Comparison of ENCODE assay signal across 10 mouse cellular contexts in genomic region chr5:111835737-111836667, GRCm38 (mm10).
A peak's percentile ranks its signal among the peaks of the same experiment; 100 is the strongest.
DNase-seq lines count a peak whose midpoint lies in the region; ATAC-seq lines count a peak whose summit lies in the region.
"Had no signal": no experiment of that assay in that cellular context is flagged by ENCODE, and none has a peak within 500 bp of the region (broad histone marks: within the 10 kb centered on the region; RNA-seq: fewer than 3 reads in every experiment).

No protein-coding gene starts in this region.

- no peaks in the 10 kb centered on the region for H3K9me3 ChIP-seq in hindbrain, embryonic 12.5 days (replicated peaks)
- H3K9me3 ChIP-seq in neural tube, embryonic 14.5 days (ENCODE audit: control insufficient read depth, low read length): no peaks in the 10 kb centered on the region
- no peaks in the 10 kb centered on the region for H3K9me3 ChIP-seq in heart, embryonic 12.5 days (replicated peaks)

- no peak overlapping the region for H3K9ac ChIP-seq in hindbrain, embryonic 12.5 days
- H3K9ac ChIP-seq in neural tube, embryonic 14.5 days (replicated peaks; ENCODE audit: low read depth, low read length): no peak overlapping the region
- H3K9ac ChIP-seq in heart, embryonic 12.5 days: no peak overlapping the region

- 39% methylated on average over 17 of the region's 17 CpGs for WGBS in hindbrain, embryonic 12.5 days
- 43% methylated on average over 17 of the region's 17 CpGs for WGBS in neural tube, embryonic 14.5 days
- WGBS in heart, embryonic 12.5 days: 34% methylated on average over 17 of the region's 17 CpGs

- H3K4me3 ChIP-seq in hindbrain, embryonic 12.5 days: no peak overlapping the region
- no peak overlapping the region for H3K4me3 ChIP-seq in neural tube, embryonic 14.5 days (ENCODE audit: low read depth, low read length)
- H3K4me3 ChIP-seq in heart, embryonic 12.5 days: no peak overlapping the region

- H3K27ac ChIP-seq in hindbrain, embryonic 12.5 days: peak overlapping the region; percentile 76
- H3K27ac ChIP-seq in neural tube, embryonic 14.5 days (ENCODE audit: low read depth, low read length): no peak overlapping the region
- no peak overlapping the region for H3K27ac ChIP-seq in heart, embryonic 12.5 days (ENCODE audit: poor library complexity, severe bottlenecking)

- peaks cover 25% of the 10 kb centered on the region for H3K4me1 ChIP-seq in hindbrain, embryonic 12.5 days
- peaks cover 10% of the 10 kb centered on the region for H3K4me1 ChIP-seq in neural tube, embryonic 14.5 days (ENCODE audit: control insufficient read depth, insufficient read depth, low read length)
- H3K4me1 ChIP-seq in heart, embryonic 12.5 days (replicated peaks): peaks cover 5% of the 10 kb centered on the region; the same call in 1 of the 2 replicates

- 0 out of 2 replicates have a peak overlapping the region, but pooled peaks have one; percentile 13 for H3K4me2 ChIP-seq in hindbrain, embryonic 12.5 days (replicated peaks)
- peak overlapping the region; percentile 2; the same call in 1 of the 2 replicates for H3K4me2 ChIP-seq in neural tube, embryonic 14.5 days (ENCODE audit: low read depth, low read length)
- H3K4me2 ChIP-seq in heart, embryonic 12.5 days: no peak overlapping the region

- peaks cover 5% of the 10 kb centered on the region; the same call in 1 of the 2 replicates for H3K27me3 ChIP-seq in hindbrain, embryonic 12.5 days
- H3K27me3 ChIP-seq in neural tube, embryonic 14.5 days (ENCODE audit: control insufficient read depth, insufficient read depth, low read length): no peaks in the 10 kb centered on the region
- H3K27me3 ChIP-seq in heart, embryonic 12.5 days (replicated peaks): peaks cover 36% of the 10 kb centered on the region

- H3K36me3 ChIP-seq in hindbrain, embryonic 12.5 days: no peaks in the 10 kb centered on the region
- H3K36me3 ChIP-seq in neural tube, embryonic 14.5 days (ENCODE audit: control insufficient read depth, insufficient read depth, low read length): no peaks in the 10 kb centered on the region
- no peaks in the 10 kb centered on the region for H3K36me3 ChIP-seq in heart, embryonic 12.5 days

- peak; percentile 14 for DNase-seq in embryo, embryonic 10 days (ENCODE audit: low spot score)
- no peak for DNase-seq in embryo, embryonic 9.5 days (ENCODE audit: extremely low spot score)
- DNase-seq in right cerebral cortex, adult 18-20 months: peak; percentile 23
- no peak for DNase-seq in right cerebral cortex, postnatal 10 days (ENCODE audit: low spot score in 2 of 2)
- no peak for DNase-seq in layer of hippocampus, postnatal 10 days (ENCODE audit: low spot score in 2 of 2)
- DNase-seq: kidney, adult 9 months; lung, postnatal 14 days had no signal

- no peak for ATAC-seq in hindbrain, embryonic 12.5 days (ENCODE audit: low FRiP score)
- ATAC-seq in neural tube, embryonic 14.5 days (ENCODE audit: low read depth): no peak
- ATAC-seq in heart, embryonic 12.5 days (ENCODE audit: insufficient number of reproducible peaks, low FRiP score): no peak; the same call in 1 of the 2 replicates

Comparison
In these comparisons a context has a peak if more than half of its experiments do, and no peak if none do; other contexts are left out.
1. DNase-seq: peak in embryo, embryonic 10 days (single experiment) and right cerebral cortex, adult 18-20 months (single experiment); none in embryo, embryonic 9.5 days (single experiment), right cerebral cortex, postnatal 10 days (0 of 2) and layer of hippocampus, postnatal 10 days (0 of 2).